Mouse (Mus musculus) T-cell, adult 2 months (primary cell): Measurements from ENCODE around the gene Sufu.

Experiments used
- DNase-seq: peaks from one replicate; pipeline ENCODE4 v3.0.0; 2022; ENCODE audit warnings: low spot score

Sufu gene

DNA sequence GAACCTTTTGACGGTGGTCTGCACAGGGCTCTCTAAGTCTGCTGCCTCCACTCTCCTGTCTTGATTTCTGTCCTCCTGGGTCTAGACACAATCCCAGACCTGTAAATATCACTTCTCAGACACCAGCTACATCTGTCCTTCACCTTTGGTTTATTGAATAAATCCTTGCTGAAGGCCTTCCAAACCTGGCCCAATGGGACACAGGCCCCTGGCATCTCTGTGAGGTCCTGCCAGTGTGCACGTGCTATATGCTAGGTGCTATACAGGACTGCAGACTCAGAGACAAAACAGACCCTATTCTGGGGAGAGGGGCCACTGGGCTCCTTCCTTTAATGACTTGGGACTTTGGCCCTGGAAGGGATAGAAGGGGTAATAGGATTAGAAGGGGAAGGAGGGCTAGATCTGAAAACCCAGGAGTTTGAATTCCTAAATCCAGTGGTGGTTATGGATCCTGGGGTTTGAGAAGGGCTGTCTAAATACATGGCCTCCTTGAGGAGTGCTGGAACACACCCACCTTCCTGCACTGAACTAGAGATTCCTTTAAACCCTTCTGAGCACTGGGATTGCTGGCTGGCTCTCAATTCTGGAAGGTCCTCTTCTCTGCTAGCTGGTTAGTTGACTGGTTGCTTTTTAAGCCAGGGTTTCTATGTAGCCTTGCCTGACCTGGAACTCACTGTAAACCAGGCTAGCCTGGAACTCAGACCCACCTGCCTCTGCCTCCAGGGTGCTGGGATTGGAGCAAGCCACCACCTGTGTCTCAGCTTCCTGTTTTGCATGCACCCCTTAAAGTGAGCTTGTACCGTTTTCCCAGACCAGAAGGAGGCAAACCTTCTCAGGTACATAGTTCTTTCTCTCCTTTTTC, 120.2 kb downstream of the Sufu start:
- DNase-seq, result no peak

DNA sequence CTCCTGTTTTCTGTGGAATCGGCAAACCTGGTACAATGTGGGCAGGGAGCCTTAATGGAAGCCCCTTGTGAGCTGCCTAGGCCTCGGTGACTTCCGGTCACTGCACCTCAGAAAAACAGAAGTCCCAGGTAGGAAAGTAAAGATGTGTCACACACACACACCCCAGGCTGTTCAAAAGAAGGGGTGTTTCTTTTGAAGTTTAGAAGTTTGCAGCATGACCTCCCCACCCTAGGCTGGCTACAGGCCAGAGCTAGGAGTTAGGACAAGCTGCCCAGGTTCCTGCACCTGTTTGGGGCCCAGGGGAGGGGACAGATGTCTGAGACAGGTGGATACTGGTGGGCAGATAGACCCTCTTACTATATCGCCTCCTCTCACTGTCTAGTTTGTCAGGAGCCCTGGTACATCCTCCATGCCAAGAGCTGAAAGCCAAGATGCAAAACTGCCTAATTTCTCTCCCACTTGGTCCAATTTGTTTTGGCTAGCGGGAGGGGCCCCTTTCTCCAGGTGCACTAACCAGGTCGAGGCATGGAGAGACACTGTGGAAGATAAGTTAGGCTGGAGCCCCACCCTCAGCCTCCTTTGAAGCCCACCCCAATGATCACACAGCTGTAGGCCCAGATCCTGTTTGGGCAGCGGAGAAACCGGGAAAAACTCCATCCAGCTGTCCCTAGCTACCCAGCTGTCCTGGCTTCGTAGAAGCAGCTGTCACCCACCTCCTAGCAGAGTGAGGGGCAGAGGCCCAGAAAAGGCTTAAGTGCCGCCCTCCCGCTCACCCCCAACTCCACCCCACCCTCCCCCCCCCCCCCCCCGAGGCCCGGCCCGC, 121.0 kb downstream of the Sufu start:
- no peak for DNase-seq

- DNase-seq, result peak; percentile 41
These were observed 121.7 kb downstream of the Sufu start for GRCm38 (mm10) chr19:46518352-46518787.

DNA sequence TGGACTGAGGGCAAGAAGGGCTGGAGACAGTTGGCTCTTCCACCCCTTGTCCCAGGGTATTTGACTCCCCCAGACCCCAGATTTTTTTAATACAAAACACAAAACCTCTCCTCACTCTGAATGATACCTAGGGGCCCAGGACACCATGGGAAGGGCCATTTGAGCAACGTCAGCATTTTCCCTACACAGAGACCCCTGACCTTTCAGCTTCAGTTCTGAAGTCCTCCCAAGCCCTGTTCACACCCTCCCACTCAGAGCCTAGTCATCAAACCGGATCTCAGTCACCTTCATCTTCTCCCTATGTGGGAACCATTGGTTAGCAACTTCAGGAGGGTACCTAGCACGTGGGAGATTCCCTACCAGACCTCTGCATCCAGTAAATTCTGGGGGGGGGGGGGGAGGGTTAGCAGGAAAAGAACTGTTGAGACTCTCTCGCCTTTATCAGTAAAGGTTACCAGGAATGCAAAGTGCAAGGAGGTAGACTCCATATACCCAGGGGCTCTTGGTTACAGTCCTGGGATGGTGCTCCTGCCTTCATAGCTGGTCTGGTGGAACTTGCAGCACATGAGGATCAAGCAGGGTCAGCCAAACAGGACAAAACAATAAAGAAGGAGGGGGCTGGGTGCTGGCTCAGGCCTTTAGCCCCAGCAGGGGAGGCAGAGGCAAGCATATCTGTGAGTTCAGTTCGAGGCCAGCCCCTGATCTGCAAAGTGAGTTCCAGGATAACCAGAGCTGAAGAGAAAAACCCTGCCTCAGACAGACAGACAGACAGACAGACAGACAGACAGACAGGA, 122.3 kb downstream of the Sufu start:
- no peak for DNase-seq

- DNase-seq, result no peak
These were observed 125.0 kb downstream of the Sufu start for GRCm38 (mm10) chr19:46521698-46522097.

DNA sequence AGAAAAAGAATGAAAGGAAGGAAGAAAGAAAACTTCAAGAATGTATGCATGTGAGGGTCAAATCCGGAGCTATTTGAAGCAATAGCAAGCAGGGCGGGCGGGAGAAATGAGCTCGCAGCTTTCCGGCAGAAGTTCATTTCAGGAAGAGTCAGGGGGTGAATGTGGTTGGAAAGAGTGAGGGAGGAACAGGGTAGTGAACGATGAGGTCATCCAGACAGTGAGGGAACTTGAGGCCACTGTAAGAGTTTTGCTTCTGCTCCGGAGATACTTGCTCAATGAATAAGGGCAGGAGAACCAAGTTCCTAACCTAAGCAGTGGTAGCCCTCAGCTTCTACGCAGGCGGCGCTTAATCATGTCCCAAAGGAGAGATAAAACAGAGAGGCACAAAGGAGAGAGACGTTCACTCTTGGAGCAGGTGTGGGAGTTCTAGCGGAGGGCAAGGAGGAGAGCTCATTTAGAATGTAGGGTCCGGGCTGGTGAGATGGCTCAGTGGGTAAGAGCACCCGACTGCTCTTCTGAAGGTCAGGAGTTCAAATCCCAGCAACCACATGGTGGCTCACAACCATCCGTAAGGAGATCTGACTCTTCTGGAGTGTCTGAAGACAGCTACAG, 125.8 kb downstream of the Sufu start:
- DNase-seq, result no peak

DNA sequence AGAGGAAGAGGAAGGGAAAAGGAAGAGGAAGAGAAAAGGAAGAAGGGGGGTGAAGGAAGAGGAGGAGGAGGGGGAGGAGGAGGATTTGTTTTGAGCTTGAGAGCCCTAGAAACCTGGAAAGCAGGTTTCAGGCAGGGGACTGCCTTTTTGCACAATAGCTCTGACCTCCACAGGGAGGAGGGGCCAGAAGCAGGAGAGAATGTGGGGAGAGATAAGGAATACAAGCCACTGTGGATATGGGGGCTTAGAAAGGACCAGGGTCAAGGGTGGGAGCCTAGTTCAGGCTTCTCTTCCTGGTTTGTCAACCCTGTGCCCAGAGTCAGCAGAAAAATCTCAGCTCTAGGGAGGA, 126.4 kb downstream of the Sufu start:
- DNase-seq, result no peak

DNA sequence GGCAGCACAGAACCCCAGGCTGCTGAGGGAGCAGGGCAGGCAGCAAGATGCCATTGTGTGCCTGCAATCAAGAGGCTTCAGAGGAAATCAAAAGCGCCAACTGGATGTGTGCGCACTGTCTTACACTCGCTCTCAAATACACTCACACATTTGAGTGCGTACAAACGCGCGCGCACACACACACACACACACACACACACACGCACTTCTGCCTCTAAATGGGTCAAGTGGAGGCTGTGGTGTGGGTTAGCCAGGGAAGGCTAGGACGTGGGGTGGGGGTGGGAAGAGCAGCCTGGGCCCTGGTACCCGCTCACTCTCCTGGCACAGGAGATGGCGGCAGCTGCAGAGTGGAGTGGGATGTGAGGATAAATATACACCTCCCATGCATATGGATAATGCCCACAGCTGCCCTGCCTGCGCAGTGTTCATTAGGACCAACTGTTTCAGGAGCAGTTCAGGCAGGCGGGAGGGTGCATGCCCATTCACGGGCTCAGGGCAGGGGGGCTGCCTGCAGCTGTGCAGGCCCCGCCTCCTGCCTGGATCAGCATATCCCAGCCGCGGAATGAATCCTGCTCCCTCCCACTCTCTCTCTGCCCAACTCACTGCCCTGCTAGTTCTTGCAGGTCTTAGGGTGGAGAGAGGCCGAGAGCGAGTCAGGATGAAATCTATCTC, 126.9 kb downstream of the Sufu start:
- no peak for DNase-seq

GRCm38 (mm10) chr19:46524152-46524544, 127.5 kb downstream of the Sufu start:
- no peak for DNase-seq

GRCm38 (mm10) chr19:46524601-46525321, 128.1 kb downstream of the Sufu start:
- no peak for DNase-seq

DNA sequence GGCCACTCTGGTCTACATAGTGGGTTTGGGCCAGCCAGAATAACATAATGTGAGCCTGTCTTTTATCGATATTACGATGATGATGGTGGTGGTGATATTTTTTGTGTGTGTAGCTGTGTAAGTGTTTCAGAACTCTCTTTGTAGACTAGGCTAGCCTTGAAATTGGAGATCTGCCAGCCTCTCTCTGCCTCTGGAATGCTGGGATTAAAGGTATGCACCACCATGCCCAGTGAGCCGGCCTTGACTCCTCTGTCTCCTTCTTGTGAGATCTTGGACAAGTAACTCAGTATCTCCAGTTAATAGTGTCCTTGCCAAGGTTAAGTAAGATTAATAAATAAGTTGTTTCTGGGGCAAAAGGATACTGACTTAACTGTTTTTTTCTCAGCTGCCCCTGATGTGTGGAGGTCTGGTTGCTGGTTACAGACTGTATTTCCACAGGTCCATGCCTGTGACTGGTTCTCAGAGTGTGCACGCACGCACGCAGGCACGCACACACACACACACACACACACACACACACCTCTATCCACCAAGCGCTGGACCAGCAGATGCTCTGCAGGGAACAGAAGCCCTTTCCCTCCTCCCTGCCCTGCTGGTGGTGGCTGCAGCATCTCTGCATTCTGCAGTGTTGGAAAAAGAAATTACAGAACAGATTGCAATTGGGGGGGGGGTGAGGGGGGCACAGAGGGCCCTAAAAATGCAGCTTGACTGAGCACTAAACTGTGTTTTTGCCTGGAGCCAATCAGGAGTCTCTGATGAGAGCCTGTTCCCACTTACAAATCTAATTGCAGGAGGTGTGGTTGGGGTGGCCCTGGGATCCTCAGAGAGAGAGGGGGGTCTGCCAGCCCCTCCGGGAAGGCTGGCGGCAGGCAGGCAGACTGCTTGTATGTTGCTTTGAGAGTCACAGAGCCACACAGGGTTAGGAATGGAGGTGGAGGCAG, 129.3 kb downstream of the Sufu start:
- no peak for DNase-seq

GRCm38 (mm10) chr19:46527632-46528528, 131.2 kb downstream of the Sufu start:
- no peak for DNase-seq

- DNase-seq, result peak; percentile 69
These were observed 132.0 kb downstream of the Sufu start for GRCm38 (mm10) chr19:46528529-46529213.

DNA sequence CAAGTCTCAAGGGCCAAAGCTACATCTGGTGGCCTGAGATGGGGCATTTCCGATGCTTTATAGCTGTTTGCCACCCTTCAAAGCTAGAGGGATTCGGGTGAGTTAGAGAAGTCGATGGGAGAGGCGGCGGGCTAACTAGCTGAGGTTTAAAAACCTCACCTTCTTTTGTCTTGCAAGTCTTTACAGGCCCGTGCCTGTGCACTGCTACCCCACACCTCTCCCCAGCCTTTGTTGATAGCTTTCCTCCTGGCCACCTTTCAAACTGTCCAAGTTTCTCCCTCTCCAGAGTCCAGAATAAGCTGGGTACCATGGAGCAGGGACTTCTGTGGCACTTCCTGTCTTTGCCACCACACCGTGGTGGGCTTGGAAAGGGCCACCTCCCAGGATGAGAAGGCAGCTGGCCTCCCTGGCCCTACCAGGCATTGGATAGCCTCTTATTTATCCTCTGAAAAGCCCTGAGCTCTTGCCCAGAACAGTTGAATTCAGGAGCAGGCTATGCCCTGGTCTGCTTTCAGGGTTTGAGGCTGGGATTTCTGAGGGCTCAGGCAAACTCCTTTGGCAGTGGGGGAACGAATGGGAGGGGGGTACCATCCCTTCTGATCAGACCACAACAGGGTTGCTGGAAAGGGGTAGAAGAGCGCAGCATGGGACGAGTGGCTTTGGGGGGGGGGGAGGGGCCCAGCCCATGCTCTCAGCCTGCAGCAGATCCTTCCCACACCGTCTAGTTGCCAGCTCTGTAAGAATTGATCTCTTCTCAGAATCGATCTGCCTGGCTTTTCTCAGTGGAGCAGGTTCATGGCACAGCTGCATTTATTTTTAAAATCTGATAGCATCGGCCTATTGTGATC, 133.1 kb downstream of the Sufu start:
- DNase-seq, result no peak

- DNase-seq, result no peak
These were observed 133.8 kb downstream of the Sufu start for GRCm38 (mm10) chr19:46530449-46530990.
